Mouse (Mus musculus): Measurements from ENCODE around the gene Uso1.
A peak's percentile ranks its signal among the peaks of the same experiment; 100 is the strongest.

The Uso1 gene

GRCm38 (mm10) chr5:92137239-92138046, at the start of gene Uso1:
Gene Uso1 (plus strand): TSS chr5:92137938.
- peak; percentile 98 for DNase-seq (ENCODE audit: low spot score)

GRCm38 (mm10) chr5:92093263-92094061, 44.3 kb upstream of the Uso1 start:
- DNase-seq (ENCODE audit: low spot score), result no peak

- no peak for DNase-seq (ENCODE audit: low spot score)
These were observed 43.7 kb upstream of the Uso1 start for GRCm38 (mm10) chr5:92094062-92094415.

- no peak for DNase-seq (ENCODE audit: low spot score)
These were observed 41.0 kb upstream of the Uso1 start for GRCm38 (mm10) chr5:92096786-92097185.

GRCm38 (mm10) chr5:92097779-92098178, 40.0 kb upstream of the Uso1 start:
- no peak for DNase-seq (ENCODE audit: low spot score)

GRCm38 (mm10) chr5:92098351-92099109, 39.2 kb upstream of the Uso1 start:
- no peak for DNase-seq (ENCODE audit: low spot score)

GRCm38 (mm10) chr5:92101601-92102000, 36.1 kb upstream of the Uso1 start:
- DNase-seq (ENCODE audit: low spot score), result no peak

- no peak for DNase-seq (ENCODE audit: low spot score)
These were observed 34.7 kb upstream of the Uso1 start for GRCm38 (mm10) chr5:92103062-92103461.

GRCm38 (mm10) chr5:92103816-92104415, 33.8 kb upstream of the Uso1 start:
- no peak for DNase-seq (ENCODE audit: low spot score)

GRCm38 (mm10) chr5:92106327-92107125, 31.2 kb upstream of the Uso1 start:
- no peak for DNase-seq (ENCODE audit: low spot score)

- no peak for DNase-seq (ENCODE audit: low spot score)
These were observed 30.5 kb upstream of the Uso1 start for GRCm38 (mm10) chr5:92107282-92107681.

- DNase-seq (ENCODE audit: low spot score), result no peak
These were observed 26.9 kb upstream of the Uso1 start for GRCm38 (mm10) chr5:92110818-92111355.

GRCm38 (mm10) chr5:92112175-92112574, 25.6 kb upstream of the Uso1 start:
- peak; percentile 27 for DNase-seq (ENCODE audit: low spot score)

- peak; percentile 40 for DNase-seq (ENCODE audit: low spot score)
These were observed 25.2 kb upstream of the Uso1 start for GRCm38 (mm10) chr5:92112585-92112984.

- no peak for DNase-seq (ENCODE audit: low spot score)
These were observed 24.3 kb upstream of the Uso1 start for GRCm38 (mm10) chr5:92113484-92113883.

- DNase-seq (ENCODE audit: low spot score), result no peak
These were observed 23.5 kb upstream of the Uso1 start for GRCm38 (mm10) chr5:92114223-92114622.

- no peak for DNase-seq (ENCODE audit: low spot score)
These were observed 22.8 kb upstream of the Uso1 start for GRCm38 (mm10) chr5:92114939-92115338.

- DNase-seq (ENCODE audit: low spot score), result peak; percentile 79
These were observed 19.8 kb upstream of the Uso1 start for GRCm38 (mm10) chr5:92117823-92118403.

GRCm38 (mm10) chr5:92121636-92122035, 16.1 kb upstream of the Uso1 start:
- no peak for DNase-seq (ENCODE audit: low spot score)

GRCm38 (mm10) chr5:92125446-92125845, 12.3 kb upstream of the Uso1 start:
- no peak for DNase-seq (ENCODE audit: low spot score)

Data from embryo, embryonic 10.5 days (tissue).